Mouse (Mus musculus) urinary bladder, postnatal 25 days (tissue): ENCODE measurements around the gene Tnip2.

Source experiments
- DNase-seq: peaks from one replicate; pipeline ENCODE4 v3.0.0; 2022; ENCODE audit warnings: low spot score

The Tnip2 gene

GRCm38 (mm10) chr5:34523958-34524485, 10.2 kb upstream of the Tnip2 start:
- DNase-seq, result no peak

- DNase-seq, result no peak
These were observed 7.5 kb upstream of the Tnip2 start for GRCm38 (mm10) chr5:34521337-34521736.

- DNase-seq, result no peak
These were observed 6.8 kb upstream of the Tnip2 start for GRCm38 (mm10) chr5:34520458-34521209.

GRCm38 (mm10) chr5:34519389-34519910, 5.7 kb upstream of the Tnip2 start:
- DNase-seq, result no peak

- DNase-seq, result peak; percentile 83
These were observed 4.1 kb upstream of the Tnip2 start for GRCm38 (mm10) chr5:34517913-34518312.

- no peak for DNase-seq
These were observed 1.3 kb upstream of the Tnip2 start for GRCm38 (mm10) chr5:34515096-34515495.

GRCm38 (mm10) chr5:34514218-34514566, 401 bp upstream of the Tnip2 start:
- DNase-seq, result no peak

GRCm38 (mm10) chr5:34512486-34512885, 1.3 kb downstream of the Tnip2 start:
- DNase-seq, result no peak

GRCm38 (mm10) chr5:34502821-34503220, 11.0 kb downstream of the Tnip2 start:
- no peak for DNase-seq

- no peak for DNase-seq
These were observed 11.4 kb downstream of the Tnip2 start for GRCm38 (mm10) chr5:34502411-34502810.

- DNase-seq, result no peak
These were observed 12.2 kb downstream of the Tnip2 start for GRCm38 (mm10) chr5:34501588-34501987.

GRCm38 (mm10) chr5:34500886-34501285, 12.9 kb downstream of the Tnip2 start:
- no peak for DNase-seq

- no peak for DNase-seq
These were observed 17.0 kb downstream of the Tnip2 start for GRCm38 (mm10) chr5:34496745-34497144.

GRCm38 (mm10) chr5:34489418-34489787, 24.4 kb downstream of the Tnip2 start:
- DNase-seq, result no peak

- no peak for DNase-seq
These were observed 24.9 kb downstream of the Tnip2 start for GRCm38 (mm10) chr5:34488741-34489417.

- no peak for DNase-seq
These were observed 26.3 kb downstream of the Tnip2 start for GRCm38 (mm10) chr5:34487320-34488090.

GRCm38 (mm10) chr5:34485731-34486130, 28.1 kb downstream of the Tnip2 start:
- DNase-seq, result no peak

GRCm38 (mm10) chr5:34480926-34481325, 32.9 kb downstream of the Tnip2 start:
- no peak for DNase-seq

GRCm38 (mm10) chr5:34468039-34468775, 45.6 kb downstream of the Tnip2 start:
- no peak for DNase-seq

- DNase-seq, result no peak
These were observed 47.1 kb downstream of the Tnip2 start for GRCm38 (mm10) chr5:34466648-34467047.

- no peak for DNase-seq
These were observed 47.7 kb downstream of the Tnip2 start for GRCm38 (mm10) chr5:34466079-34466478.

GRCm38 (mm10) chr5:34461841-34462240, 52.0 kb downstream of the Tnip2 start:
- no peak for DNase-seq
